Mouse (Mus musculus) heart, embryonic 13.5 days (tissue): ENCODE data around the gene Hacl1. TPM values are rescaled to one million over a fixed set of nuclear protein-coding genes. Genes with fewer than 3 reads are reported as not detected.

Source experiments
- ATAC-seq: fragments of 200-750 bp; cut with Nextera tagmentation; 2 replicates; pipeline ENCODE4 v1.8.0; 2017; ENCODE audit warnings: moderate TSS enrichment; ENCODE audit not compliant: insufficient number of reproducible peaks, low FRiP score, low TSS enrichment; ENCODE audit errors: extremely low read depth
- H3K27ac ChIP-seq: fragments of 300-500 bp; sonication (generic); replicated peaks from 2 replicates; pipeline ENCODE4 v1.5.1; 2015; ENCODE audit warnings: moderate library complexity, mild to moderate bottlenecking, inconsistent platforms
- H3K27me3 ChIP-seq: fragments of 300-500 bp; sonication (generic); replicated peaks from 2 replicates; pipeline ENCODE4 v1.6.1; 2015; ENCODE audit warnings: mild to moderate bottlenecking, inconsistent platforms
- H3K36me3 ChIP-seq: fragments of 300-500 bp; sonication (generic); 2 replicates; pipeline ENCODE4 v1.6.1; 2015; ENCODE audit warnings: mild to moderate bottlenecking, inconsistent platforms
- H3K4me1 ChIP-seq: fragments of 300-500 bp; sonication (generic); 2 replicates; pipeline ENCODE4 v1.6.1; 2015; ENCODE audit warnings: inconsistent platforms
- H3K4me2 ChIP-seq: fragments of 300-500 bp; sonication (generic); 2 replicates; pipeline ENCODE4 v1.6.1; 2015; ENCODE audit warnings: inconsistent platforms, mild to moderate bottlenecking, moderate library complexity
- H3K4me3 ChIP-seq: fragments of 300-500 bp; sonication (generic); 2 replicates; pipeline ENCODE4 v1.5.1; 2015; ENCODE audit warnings: moderate library complexity, mild to moderate bottlenecking, inconsistent platforms
- H3K9ac ChIP-seq: fragments of 300-500 bp; sonication (generic); 2 replicates; pipeline ENCODE4 v1.6.1; 2015; ENCODE audit warnings: inconsistent platforms, mild to moderate bottlenecking, moderate library complexity
- H3K9me3 ChIP-seq: fragments of 300-500 bp; sonication (generic); 2 replicates; pipeline ENCODE4 v1.6.1; 2016; ENCODE audit warnings: inconsistent platforms
- WGBS: fragments of 180-500 bp; shearing (Covaris S2); methylation state at CpG from one replicate; pipeline ENCODE4 v1.1.7; 2015; ENCODE audit warnings: mixed read lengths; 5-methylcytosine and 5-hydroxymethylcytosine counted together
- polyA plus RNA-seq: library from polyadenylated mRNA; unstranded; fragments of >200 nt; fragmentation: Nextera tagmentation; extraction: Ambion mirVana; gene quantifications from 2 replicates; pipeline ENCODE4 v1.2.1, GENCODE M21; 2015

Hacl1 gene
- polyA plus RNA-seq, 1 experiment from 2014 or later: 10.7 TPM

- Histone ChIP-seq H3K4me2 (0 out of 2 replicates have a peak overlapping the region, but pooled peaks have one; percentile 27), H3K9ac (peak overlapping the region; percentile 9; the same call in 1 of the 2 replicates)
These were observed 19.4 kb upstream of the Hacl1 start for GRCm38 (mm10) chr14:31660312-31661093.

GRCm38 (mm10) chr14:31659501-31660181 lies 18.6 kb upstream of the Hacl1 start:
- peak; percentile 54; the same call in 1 of the 2 replicates for ATAC-seq
- H3K27ac ChIP-seq: peak overlapping the region; percentile 98
- no peak overlapping the region for H3K4me3 ChIP-seq
- 24% methylated on average over 10 of the region's 10 CpGs for WGBS
- H3K9me3 ChIP-seq: no peaks in the 10 kb centered on the region
- no peaks in the 10 kb centered on the region for H3K36me3 ChIP-seq
- peaks cover 80% of the 10 kb centered on the region for H3K4me1 ChIP-seq
- no peaks in the 10 kb centered on the region for H3K27me3 ChIP-seq
- peak overlapping the region; percentile 44 for H3K9ac ChIP-seq
- peak overlapping the region; percentile 27 for H3K4me2 ChIP-seq

More at GRCm38 (mm10) chr14:31660312-31661093, 19.4 kb upstream of the Hacl1 start:
- Histone ChIP-seq H3K27ac (peak overlapping the region; percentile 98), H3K4me3 (no peak overlapping the region), H3K27me3 (no peaks in the 10 kb centered on the region), H3K9me3 (no peaks in the 10 kb centered on the region), H3K4me1 (peaks cover 88% of the 10 kb centered on the region), H3K36me3 (no peaks in the 10 kb centered on the region)
- ATAC-seq: no peak
- 62% methylated on average over 7 of the region's 7 CpGs for WGBS

- ATAC-seq: no peak
- Histone ChIP-seq H3K9ac (no peak overlapping the region), H3K27ac (peak overlapping the region; percentile 98), H3K4me1 (peaks cover 72% of the 10 kb centered on the region), H3K36me3 (no peaks in the 10 kb centered on the region), H3K27me3 (no peaks in the 10 kb centered on the region), H3K4me2 (no peak overlapping the region), H3K4me3 (no peak overlapping the region), H3K9me3 (no peaks in the 10 kb centered on the region)
- 88% methylated on average over 8 of the region's 8 CpGs for WGBS
These were observed 17.1 kb upstream of the Hacl1 start for GRCm38 (mm10) chr14:31658126-31658680.

GRCm38 (mm10) chr14:31656857-31657645 lies 16.0 kb upstream of the Hacl1 start:
- Histone ChIP-seq H3K9me3 (no peaks in the 10 kb centered on the region), H3K4me2 (no peak overlapping the region), H3K27me3 (no peaks in the 10 kb centered on the region), H3K4me1 (peaks cover 72% of the 10 kb centered on the region), H3K36me3 (no peaks in the 10 kb centered on the region), H3K27ac (peak overlapping the region; percentile 98), H3K4me3 (no peak overlapping the region), H3K9ac (no peak overlapping the region)
- ATAC-seq: no peak
- WGBS: 36% methylated on average over 5 of the region's 5 CpGs

GRCm38 (mm10) chr14:31656386-31656785 lies 15.3 kb upstream of the Hacl1 start:
- no peaks in the 10 kb centered on the region for H3K9me3 ChIP-seq
- H3K4me1 ChIP-seq: peaks cover 72% of the 10 kb centered on the region
- H3K27me3 ChIP-seq: no peaks in the 10 kb centered on the region
- no peaks in the 10 kb centered on the region for H3K36me3 ChIP-seq
- WGBS: 68% methylated on average over 7 of the region's 7 CpGs
- H3K4me3 ChIP-seq: no peak overlapping the region
- no peak for ATAC-seq
- no peak overlapping the region for H3K4me2 ChIP-seq
- H3K9ac ChIP-seq: no peak overlapping the region
- no peak overlapping the region for H3K27ac ChIP-seq

- no peak for ATAC-seq
- Histone ChIP-seq H3K4me1 (peaks cover 67% of the 10 kb centered on the region), H3K36me3 (no peaks in the 10 kb centered on the region), H3K9ac (no peak overlapping the region), H3K9me3 (0 out of 2 replicates have a peak, but pooled peaks cover 1% of the 10 kb centered on the region), H3K27me3 (no peaks in the 10 kb centered on the region), H3K27ac (no peak overlapping the region), H3K4me2 (no peak overlapping the region), H3K4me3 (no peak overlapping the region)
- 80% methylated on average over 14 of the region's 14 CpGs for WGBS
These were observed 14.3 kb upstream of the Hacl1 start for GRCm38 (mm10) chr14:31655406-31655805.

- Histone ChIP-seq H3K4me1 (peaks cover 61% of the 10 kb centered on the region), H3K4me3 (no peak overlapping the region), H3K9me3 (0 out of 2 replicates have a peak, but pooled peaks cover 3% of the 10 kb centered on the region), H3K27me3 (no peaks in the 10 kb centered on the region), H3K4me2 (no peak overlapping the region), H3K9ac (no peak overlapping the region), H3K36me3 (no peaks in the 10 kb centered on the region), H3K27ac (no peak overlapping the region)
- ATAC-seq: no peak
- 87% methylated on average over 5 of the region's 5 CpGs for WGBS
These were observed 13.7 kb upstream of the Hacl1 start for GRCm38 (mm10) chr14:31654816-31655215.

- 48% methylated on average over 14 of the region's 14 CpGs for WGBS
- Histone ChIP-seq H3K27me3 (no peaks in the 10 kb centered on the region), H3K4me3 (no peak overlapping the region), H3K4me2 (no peak overlapping the region), H3K27ac (0 out of 2 replicates have a peak overlapping the region, but pooled peaks have one; percentile 15), H3K36me3 (no peaks in the 10 kb centered on the region), H3K9ac (peak overlapping the region; percentile 16; the same call in 1 of the 2 replicates), H3K9me3 (0 out of 2 replicates have a peak, but pooled peaks cover 3% of the 10 kb centered on the region), H3K4me1 (peaks cover 52% of the 10 kb centered on the region)
- ATAC-seq: no peak
These were observed 12.2 kb upstream of the Hacl1 start for GRCm38 (mm10) chr14:31653101-31653875.

GRCm38 (mm10) chr14:31652624-31653023 lies 11.5 kb upstream of the Hacl1 start:
- no peak for ATAC-seq
- Histone ChIP-seq H3K27ac (no peak overlapping the region), H3K4me1 (peaks cover 45% of the 10 kb centered on the region), H3K36me3 (no peaks in the 10 kb centered on the region), H3K27me3 (no peaks in the 10 kb centered on the region), H3K4me3 (no peak overlapping the region), H3K4me2 (no peak overlapping the region), H3K9ac (peak overlapping the region; percentile 16; the same call in 1 of the 2 replicates), H3K9me3 (0 out of 2 replicates have a peak, but pooled peaks cover 3% of the 10 kb centered on the region)
- WGBS: 90% methylated on average over 1 of the region's 1 CpGs

- H3K4me3 ChIP-seq: no peak overlapping the region
- no peak overlapping the region for H3K9ac ChIP-seq
- H3K36me3 ChIP-seq: no peaks in the 10 kb centered on the region
- H3K27ac ChIP-seq: no peak overlapping the region
- H3K4me1 ChIP-seq: peaks cover 40% of the 10 kb centered on the region
- WGBS: 35% methylated on average over 5 of the region's 5 CpGs
- no peak overlapping the region for H3K4me2 ChIP-seq
- no peak for ATAC-seq
- 0 out of 2 replicates have a peak, but pooled peaks cover 3% of the 10 kb centered on the region for H3K9me3 ChIP-seq
- H3K27me3 ChIP-seq: no peaks in the 10 kb centered on the region
These were observed 11.0 kb upstream of the Hacl1 start for GRCm38 (mm10) chr14:31652106-31652505.
